Mouse (Mus musculus): ENCODE measurements around the gene Rhag.

DNA sequence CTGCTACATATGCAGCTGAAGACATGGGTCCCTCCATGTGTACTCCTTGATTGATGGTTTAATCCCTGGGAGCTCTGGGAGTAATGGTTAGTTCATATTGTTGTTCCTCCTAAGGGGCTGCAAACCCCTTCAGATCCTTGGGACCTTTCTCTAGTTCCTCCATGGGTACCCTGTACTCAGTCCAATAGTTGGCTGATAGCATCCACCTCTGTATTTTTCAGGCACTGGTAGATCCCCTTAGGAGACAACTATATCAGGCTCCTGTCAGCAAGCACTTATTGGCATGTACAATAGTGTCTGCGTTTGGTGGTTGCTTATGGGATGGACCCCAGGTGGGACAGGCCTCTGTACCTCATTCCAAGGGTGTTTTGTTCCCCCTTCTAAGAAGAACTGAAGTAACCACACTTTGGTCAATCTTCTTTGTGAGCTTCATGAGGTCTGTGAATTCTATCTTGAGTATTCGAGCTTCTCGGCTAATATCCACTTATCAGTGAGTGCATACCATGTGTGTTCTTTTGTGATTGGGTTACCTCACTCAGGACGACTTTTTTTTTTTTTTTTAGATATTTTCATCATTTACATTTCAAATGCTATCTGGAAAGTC lies 6.5 kb downstream of the Rhag start:
- TF ChIP-seq POU5F1 (IDR thresholded peaks at IDR 0.05; ENCODE audit: borderline replicate concordance, low read length) (no peak), CTCF (conservative IDR thresholded peaks at IDR 0.05; ENCODE audit: low read length) (no peak), NANOG (IDR thresholded peaks at IDR 0.05; ENCODE audit: borderline replicate concordance, low read length) (no peak)
